Mouse (Mus musculus) olfactory bulb, adult 2 months (tissue): Measurements from ENCODE around the gene Sec22c.
A peak's percentile ranks its signal among the peaks of the same experiment; 100 is the strongest.

Source experiments
- CTCF ChIP-seq: fragments of 200-500 bp; IDR thresholded peaks from 2 replicates; pipeline ENCODE4 v1.5.1; 2012; ENCODE audit warnings: low read depth, mild to moderate bottlenecking, low read length, moderate library complexity; ENCODE audit not compliant: insufficient read depth
- POLR2A ChIP-seq: fragments of 200-500 bp; IDR thresholded peaks from 2 replicates; pipeline ENCODE4 v1.6.1; 2012; ENCODE audit warnings: mild to moderate bottlenecking, low read depth, low read length, moderate library complexity; ENCODE audit not compliant: insufficient read depth

- TF ChIP-seq POLR2A (0 out of 2 replicates have a peak, but pooled peaks have one; percentile 33), CTCF (no peak)
Measured at GRCm38 (mm10) chr9:121642401-121643181, 62.7 kb downstream of the Sec22c start, which contains the start of gene Vipr1.
